ENCODE assay signal across 8 mouse cellular contexts in genomic region chr6:100882381-100883213, GRCm38 (mm10). TPM values are rescaled to one million over a fixed set of nuclear protein-coding genes. Genes with fewer than 3 reads are reported as not detected.
A peak's percentile ranks its signal among the peaks of the same experiment; 100 is the strongest.
DNase-seq lines count a peak whose midpoint lies in the region; ATAC-seq and TF ChIP-seq lines count a peak whose summit lies in the region.

No protein-coding gene starts in this region.

- peaks cover 9% of the 10 kb centered on the region for H3K9me3 ChIP-seq in G1E (replicated peaks)
- H3K9me3 ChIP-seq in forebrain, postnatal 0 days (ENCODE audit: low read length): no peaks in the 10 kb centered on the region
- H3K9me3 ChIP-seq in hindbrain, embryonic 11.5 days (ENCODE audit: control insufficient read depth, low read length): no peaks in the 10 kb centered on the region
- no peaks in the 10 kb centered on the region for H3K9me3 ChIP-seq in lung, embryonic 16.5 days (ENCODE audit: control insufficient read depth, low read length)

- H3K4me2 ChIP-seq in forebrain, postnatal 0 days (ENCODE audit: low read depth): peak overlapping the region; percentile 38
- peak overlapping the region; percentile 18; the same call in 1 of the 2 replicates for H3K4me2 ChIP-seq in hindbrain, embryonic 11.5 days (replicated peaks; ENCODE audit: low read depth, low read length)
- H3K4me2 ChIP-seq in lung, embryonic 16.5 days (ENCODE audit: low read depth, low read length): peak overlapping the region; percentile 47

- peak; percentile 93 for TF ChIP-seq CTCF in G1E (IDR thresholded peaks at IDR 0.05; ENCODE audit: low read depth, low read length)
- TF ChIP-seq CTCF in cerebellum, adult 2 months (IDR thresholded peaks at IDR 0.05; ENCODE audit: borderline replicate concordance, insufficient read depth, low read depth, low read length): peak; percentile 92
- TF ChIP-seq CTCF in forebrain, postnatal 0 days (IDR thresholded peaks at IDR 0.05; ENCODE audit: low read depth): peak; percentile 97

- H3K4me1 ChIP-seq in G1E (ENCODE audit: insufficient read depth, low read depth, low read length): peaks cover 5% of the 10 kb centered on the region; the same call in 1 of the 2 replicates
- no peaks in the 10 kb centered on the region for H3K4me1 ChIP-seq in cerebellum, adult 2 months (ENCODE audit: control insufficient read depth, insufficient read depth, low read length)
- H3K4me1 ChIP-seq in forebrain, postnatal 0 days (ENCODE audit: insufficient read depth): no peaks in the 10 kb centered on the region
- H3K4me1 ChIP-seq in hindbrain, embryonic 11.5 days (replicated peaks; ENCODE audit: control insufficient read depth, insufficient read depth, low read length): no peaks in the 10 kb centered on the region
- 0 out of 2 replicates have a peak, but pooled peaks cover 2% of the 10 kb centered on the region for H3K4me1 ChIP-seq in lung, embryonic 16.5 days (replicated peaks; ENCODE audit: control insufficient read depth, insufficient read depth, low read length)

- ATAC-seq in G1E (ENCODE audit: extremely low read depth, insufficient number of reproducible peaks, low FRiP score, poor library complexity, severe bottlenecking): no peak
- peak; percentile 36; the same call in 1 of the 2 replicates for ATAC-seq in forebrain, postnatal 0 days
- ATAC-seq in hindbrain, embryonic 11.5 days (ENCODE audit: low FRiP score): peak; percentile 39; the same call in 1 of the 2 replicates
- ATAC-seq in lung, embryonic 16.5 days (ENCODE audit: low read depth): no peak

- H3K9ac ChIP-seq in forebrain, postnatal 0 days: no peak overlapping the region
- H3K9ac ChIP-seq in hindbrain, embryonic 11.5 days (ENCODE audit: low read depth, low read length): no peak overlapping the region
- no peak overlapping the region for H3K9ac ChIP-seq in lung, embryonic 16.5 days (ENCODE audit: low read length)

- DNase-seq in G1E (ENCODE audit: low spot score): no peak
- peak; percentile 45 to 76 for DNase-seq in cerebellum, adult 2 months
- DNase-seq in forebrain, postnatal 0 days: peak; percentile 91
- DNase-seq in hindbrain, embryonic 11.5 days (ENCODE audit: low spot score): peak; percentile 91
- peak; percentile 49 for DNase-seq in layer of hippocampus, adult 9-11 months
- DNase-seq in retina, embryonic 14.5 days (ENCODE audit: low spot score): peak; percentile 86
- peak; percentile 56 for DNase-seq in urinary bladder, adult 2 months (ENCODE audit: low spot score)

- H3K27me3 ChIP-seq in G1E (ENCODE audit: insufficient read depth, low read length): no peaks in the 10 kb centered on the region; the same call in 1 of the 2 replicates
- no peaks in the 10 kb centered on the region for H3K27me3 ChIP-seq in cerebellum, adult 2 months (ENCODE audit: control insufficient read depth, insufficient read depth, low read length)
- no peaks in the 10 kb centered on the region for H3K27me3 ChIP-seq in forebrain, postnatal 0 days (ENCODE audit: insufficient read depth, low read length)
- H3K27me3 ChIP-seq in hindbrain, embryonic 11.5 days (ENCODE audit: control insufficient read depth, insufficient read depth, low read length): no peaks in the 10 kb centered on the region
- H3K27me3 ChIP-seq in lung, embryonic 16.5 days (ENCODE audit: control insufficient read depth, insufficient read depth, low read depth, low read length): no peaks in the 10 kb centered on the region

- TF ChIP-seq POLR2A in cerebellum, adult 2 months (IDR thresholded peaks at IDR 0.05; ENCODE audit: borderline replicate concordance, insufficient read depth, low read length): no peak

- H3K4me3 ChIP-seq in G1E (ENCODE audit: low read depth, low read length): no peak overlapping the region
- H3K4me3 ChIP-seq in cerebellum, adult 2 months (replicated peaks; ENCODE audit: insufficient read depth, low read depth, low read length): no peak overlapping the region
- H3K4me3 ChIP-seq in forebrain, postnatal 0 days (ENCODE audit: low read depth, low read length): no peak overlapping the region
- no peak overlapping the region for H3K4me3 ChIP-seq in hindbrain, embryonic 11.5 days (ENCODE audit: low read depth, low read length)
- peak overlapping the region; percentile 18; the same call in 1 of the 2 replicates for H3K4me3 ChIP-seq in lung, embryonic 16.5 days (ENCODE audit: low read length)

- 13% methylated on average over 15 of the region's 15 CpGs for WGBS in cerebellum, adult 2 months
- WGBS in forebrain, postnatal 0 days: 14% methylated on average over 15 of the region's 15 CpGs
- 21% methylated on average over 15 of the region's 15 CpGs for WGBS in hindbrain, embryonic 11.5 days
- WGBS in lung, embryonic 16.5 days: 17% methylated on average over 15 of the region's 15 CpGs

- H3K36me3 ChIP-seq in G1E (replicated peaks): no peaks in the 10 kb centered on the region
- no peaks in the 10 kb centered on the region for H3K36me3 ChIP-seq in forebrain, postnatal 0 days (ENCODE audit: insufficient read depth)
- no peaks in the 10 kb centered on the region for H3K36me3 ChIP-seq in hindbrain, embryonic 11.5 days (ENCODE audit: control insufficient read depth, insufficient read depth, low read length)
- no peaks in the 10 kb centered on the region for H3K36me3 ChIP-seq in lung, embryonic 16.5 days (ENCODE audit: control insufficient read depth, insufficient read depth, low read length)

- no peak overlapping the region for H3K27ac ChIP-seq in cerebellum, adult 2 months (ENCODE audit: insufficient read depth, low read length)
- H3K27ac ChIP-seq in forebrain, postnatal 0 days (ENCODE audit: low read depth, low read length): no peak overlapping the region
- no peak overlapping the region for H3K27ac ChIP-seq in hindbrain, embryonic 11.5 days (ENCODE audit: low read depth, low read length)
- H3K27ac ChIP-seq in lung, embryonic 16.5 days (ENCODE audit: low read length): no peak overlapping the region

RNA-seq across cellular contexts. Expression of gene Ppp4r2, which starts 49.2 kb away (rescaled TPM):
- total RNA-seq in G1E (2014; fragmentation: Nextera tagmentation): 94.4 and 139 TPM in 2 replicates
- total RNA-seq in G1E (2017): 86.0 and 111 TPM in 2 replicates
- 48.1 and 80.1 TPM in 2 replicates for polyA plus RNA-seq in G1E (2012)
- 32.0 and 33.6 TPM in 2 replicates for polyA plus RNA-seq in cerebellum, adult 2 months (2012; rRNA removed)
- 47.5 and 57.8 TPM in 2 replicates for total RNA-seq in forebrain, postnatal 0 days (2014; rRNA removed)
- polyA plus RNA-seq in forebrain, postnatal 0 days (2015; fragmentation: Nextera tagmentation; extraction: Ambion mirVana): 7.2 and 11.9 TPM in 2 replicates
- polyA plus RNA-seq in hindbrain, embryonic 11.5 days (2014; fragmentation: Nextera tagmentation; extraction: Ambion mirVana): 39.9 and 46.7 TPM in 2 replicates
- polyA plus RNA-seq in lung, embryonic 16.5 days (2015; fragmentation: Nextera tagmentation; extraction: Ambion mirVana): 12.1 and 13.8 TPM in 2 replicates
- 36.9 and 37.3 TPM in 2 replicates for polyA plus RNA-seq in urinary bladder, adult 2 months (2012; rRNA removed)

Comparison
In these comparisons a context has a peak if more than half of its experiments do, and no peak if none do; other contexts are left out.
1. ATAC-seq: peak in forebrain, postnatal 0 days (single experiment) and hindbrain, embryonic 11.5 days (single experiment); none in G1E (single experiment) and lung, embryonic 16.5 days (single experiment).
2. Peak in every context shown above with its lines, with median percentiles within 50 percentile points of each other: CTCF ChIP-seq and H3K4me2 ChIP-seq.